Mouse (Mus musculus): Measurements from ENCODE around the gene Vmn1r82. TPM values are rescaled to one million over a fixed set of nuclear protein-coding genes. Genes with fewer than 3 reads are reported as not detected.

Vmn1r82 gene
- polyA plus RNA-seq (2016; fragmentation: Nextera tagmentation; extraction: Ambion mirVana), result not detected in 2 replicates

- no peaks in the 10 kb centered on the region for H3K4me1 ChIP-seq
- no peak for DNase-seq (ENCODE audit: low spot score)
- H3K27ac ChIP-seq, result no peak within 1 kb of the TSS
- H3K9me3 ChIP-seq (replicated peaks), result no peaks in the 10 kb centered on the region
- H3K4me3 ChIP-seq, result no peak within 1 kb of the TSS
- H3K36me3 ChIP-seq, result no peaks in the 10 kb centered on the region
- H3K27me3 ChIP-seq (ENCODE audit: low read depth, poor library complexity, severe bottlenecking), result no peaks in the 10 kb centered on the region
- WGBS, result 68% methylated on average over 2 of the region's 2 CpGs
These were observed at the start of gene Vmn1r82 for GRCm38 (mm10) chr7:12300130-12300529. Gene Vmn1r82, plus strand, starts transcription at chr7:12300430.

GRCm38 (mm10) chr7:12268169-12268568 is 32.1 kb upstream of the Vmn1r82 start, which contains the start of gene Vmn1r81:
Gene Vmn1r81, minus strand, starts transcription at chr7:12268269.
- no peak for DNase-seq (ENCODE audit: low spot score)
- no peak within 1 kb of the TSS for H3K27ac ChIP-seq
- WGBS, result 82% methylated on average over 1 of the region's 1 CpGs

GRCm38 (mm10) chr7:12329381-12329780 is 29.2 kb downstream of the Vmn1r82 start, which contains the start of gene Vmn1r83:
Gene Vmn1r83, minus strand, starts transcription at chr7:12329481.
- Histone ChIP-seq H3K4me3 (no peak within 1 kb of the TSS), H3K9me3 (replicated peaks) (peaks cover 8% of the 10 kb centered on the region; the same call in 1 of the 2 replicates), H3K27ac (no peak within 1 kb of the TSS), H3K4me1 (no peaks in the 10 kb centered on the region), H3K27me3 (ENCODE audit: low read depth, poor library complexity, severe bottlenecking) (no peaks in the 10 kb centered on the region), H3K36me3 (no peaks in the 10 kb centered on the region)
- WGBS, result 81% methylated on average over 2 of the region's 2 CpGs
- no peak for DNase-seq (ENCODE audit: low spot score)

More at GRCm38 (mm10) chr7:12268169-12268568, 32.1 kb upstream of the Vmn1r82 start, which contains the start of gene Vmn1r81:
- no peaks in the 10 kb centered on the region for H3K9me3 ChIP-seq (replicated peaks)
- no peaks in the 10 kb centered on the region for H3K36me3 ChIP-seq
- no peaks in the 10 kb centered on the region for H3K27me3 ChIP-seq (ENCODE audit: low read depth, poor library complexity, severe bottlenecking)
- H3K4me3 ChIP-seq, result no peak within 1 kb of the TSS
- H3K4me1 ChIP-seq, result no peaks in the 10 kb centered on the region

Other genes starting within 250 kb of the Vmn1r82 start
- not detected in 2 replicates for gene Vmn1r78, start 150.2 kb upstream of the Vmn1r82 start, polyA plus RNA-seq (2016; fragmentation: Nextera tagmentation; extraction: Ambion mirVana)
- not detected in 2 replicates for gene Vmn1r79, start 129.2 kb upstream of the Vmn1r82 start, polyA plus RNA-seq (2016; fragmentation: Nextera tagmentation; extraction: Ambion mirVana)
- gene Vmn1r80, start 111.1 kb upstream of the Vmn1r82 start, polyA plus RNA-seq (2016; fragmentation: Nextera tagmentation; extraction: Ambion mirVana), result not detected in 2 replicates
- gene Vmn1r81, start 32.2 kb upstream of the Vmn1r82 start, polyA plus RNA-seq (2016; fragmentation: Nextera tagmentation; extraction: Ambion mirVana), result not detected in 2 replicates
- 0.09 TPM in 1 of 2 replicates, not detected in the other for gene Vmn1r83, start 29.1 kb downstream of the Vmn1r82 start, polyA plus RNA-seq (2016; fragmentation: Nextera tagmentation; extraction: Ambion mirVana)
- not detected in 2 replicates for gene Vmn1r84, start 68.8 kb downstream of the Vmn1r82 start, polyA plus RNA-seq (2016; fragmentation: Nextera tagmentation; extraction: Ambion mirVana)
- gene Zfp551, start 122.3 kb downstream of the Vmn1r82 start, polyA plus RNA-seq (2016; fragmentation: Nextera tagmentation; extraction: Ambion mirVana), result 4.6 and 4.8 TPM in 2 replicates
- 29.8 and 36.1 TPM in 2 replicates for gene Zfp606, start 177.9 kb downstream of the Vmn1r82 start, polyA plus RNA-seq (2016; fragmentation: Nextera tagmentation; extraction: Ambion mirVana)
- not detected in 2 replicates for gene 2900092C05Rik, start 212.1 kb downstream of the Vmn1r82 start, polyA plus RNA-seq (2016; fragmentation: Nextera tagmentation; extraction: Ambion mirVana)

Measured in limb, embryonic 10.5 days (tissue).